Mouse (Mus musculus) testis, adult 2 months (tissue): Measurements from ENCODE around the gene Hsf4. TPM values are rescaled to one million over a fixed set of nuclear protein-coding genes. Genes with fewer than 3 reads are reported as not detected.

Experiments used
- H3K27ac ChIP-seq: fragments of 200-500 bp; 2 replicates; pipeline ENCODE4 v1.5.1; 2012; ENCODE audit warnings: low read depth, low read length; ENCODE audit not compliant: control insufficient read depth, insufficient read depth
- H3K27me3 ChIP-seq: fragments of 200-500 bp; 2 replicates; pipeline ENCODE4 v1.6.1; 2012; ENCODE audit warnings: mild to moderate bottlenecking, low read length, moderate library complexity; ENCODE audit not compliant: control insufficient read depth, insufficient read depth
- H3K36me3 ChIP-seq: fragments of 200-500 bp; 2 replicates; pipeline ENCODE4 v1.6.1; 2012; ENCODE audit warnings: mild to moderate bottlenecking, low read length; ENCODE audit not compliant: control insufficient read depth, insufficient read depth
- H3K4me1 ChIP-seq: fragments of 200-500 bp; 2 replicates; pipeline ENCODE4 v1.6.1; 2012; ENCODE audit warnings: low read length; ENCODE audit not compliant: control insufficient read depth, insufficient read depth
- H3K4me3 ChIP-seq: fragments of 200-500 bp; 2 replicates; pipeline ENCODE4 v1.5.1; 2012; ENCODE audit warnings: low read depth, mild to moderate bottlenecking, low read length, moderate library complexity, mixed read lengths; ENCODE audit not compliant: control insufficient read depth
- CTCF ChIP-seq: fragments of 200-500 bp; IDR thresholded peaks from 2 replicates; pipeline ENCODE4 v1.5.1; 2012; ENCODE audit warnings: low read depth, mild to moderate bottlenecking, inconsistent platforms, low read length, moderate library complexity; ENCODE audit not compliant: control insufficient read depth, insufficient read depth, insufficient replicate concordance
- POLR2A ChIP-seq: fragments of 200-500 bp; IDR thresholded peaks from 2 replicates; pipeline ENCODE4 v1.6.1; 2012; ENCODE audit warnings: low read depth, mild to moderate bottlenecking, inconsistent platforms, low read length, moderate library complexity; ENCODE audit not compliant: control insufficient read depth
- polyA plus RNA-seq: library from polyadenylated mRNA; depleted of rRNA; stranded (reverse); fragments of >200 nt; gene quantifications from 2 replicates; pipeline ENCODE4 v1.2.3, GENCODE M21; 2012

Gene Hsf4
- polyA plus RNA-seq, 1 experiment, result 0.09 TPM

GRCm38 (mm10) chr8:105254152-105254965, 15.2 kb upstream of the Hsf4 start:
- TF ChIP-seq CTCF (peak; percentile 54; the same call in 1 of the 2 replicates), POLR2A (no peak)
- peaks cover 3% of the 10 kb centered on the region; the same call in 1 of the 2 replicates for H3K36me3 ChIP-seq
- no peaks in the 10 kb centered on the region for H3K27me3 ChIP-seq
- H3K4me1 ChIP-seq, result peaks cover 26% of the 10 kb centered on the region
- H3K27ac ChIP-seq, result peak overlapping the region; percentile 67
- peak overlapping the region; percentile 79 for H3K4me3 ChIP-seq

DNA sequence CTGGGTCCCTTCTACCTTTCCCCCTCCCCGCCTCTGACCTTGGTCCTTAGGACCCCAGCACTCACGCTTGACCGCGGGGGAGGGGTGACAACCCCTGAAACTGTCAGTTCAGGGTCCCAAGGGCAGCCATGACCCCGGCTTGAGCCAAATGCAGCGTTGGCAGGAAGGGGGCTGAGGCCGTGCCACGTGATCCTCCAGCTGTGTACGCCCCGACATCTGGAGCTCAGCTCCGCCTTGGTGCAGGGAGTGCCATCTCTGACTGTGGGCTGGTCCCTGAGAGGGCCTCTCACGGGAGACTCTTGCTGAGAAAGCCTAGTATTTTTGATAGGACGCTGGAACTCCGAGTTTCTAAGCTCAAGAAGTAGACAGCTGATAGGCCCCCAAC, 14.6 kb upstream of the Hsf4 start, which contains the start of gene B3gnt9:
Gene B3gnt9 (minus strand): TSS at position 188 of the 385 bp plus-strand sequence.
- TF ChIP-seq POLR2A (no peak), CTCF (no peak)
- peak within 1 kb of the TSS; percentile 79 for H3K4me3 ChIP-seq
- H3K4me1 ChIP-seq, result peaks cover 29% of the 10 kb centered on the region
- H3K36me3 ChIP-seq, result no peaks in the 10 kb centered on the region
- H3K27me3 ChIP-seq, result no peaks in the 10 kb centered on the region
- H3K27ac ChIP-seq, result peak within 1 kb of the TSS; percentile 67

DNA sequence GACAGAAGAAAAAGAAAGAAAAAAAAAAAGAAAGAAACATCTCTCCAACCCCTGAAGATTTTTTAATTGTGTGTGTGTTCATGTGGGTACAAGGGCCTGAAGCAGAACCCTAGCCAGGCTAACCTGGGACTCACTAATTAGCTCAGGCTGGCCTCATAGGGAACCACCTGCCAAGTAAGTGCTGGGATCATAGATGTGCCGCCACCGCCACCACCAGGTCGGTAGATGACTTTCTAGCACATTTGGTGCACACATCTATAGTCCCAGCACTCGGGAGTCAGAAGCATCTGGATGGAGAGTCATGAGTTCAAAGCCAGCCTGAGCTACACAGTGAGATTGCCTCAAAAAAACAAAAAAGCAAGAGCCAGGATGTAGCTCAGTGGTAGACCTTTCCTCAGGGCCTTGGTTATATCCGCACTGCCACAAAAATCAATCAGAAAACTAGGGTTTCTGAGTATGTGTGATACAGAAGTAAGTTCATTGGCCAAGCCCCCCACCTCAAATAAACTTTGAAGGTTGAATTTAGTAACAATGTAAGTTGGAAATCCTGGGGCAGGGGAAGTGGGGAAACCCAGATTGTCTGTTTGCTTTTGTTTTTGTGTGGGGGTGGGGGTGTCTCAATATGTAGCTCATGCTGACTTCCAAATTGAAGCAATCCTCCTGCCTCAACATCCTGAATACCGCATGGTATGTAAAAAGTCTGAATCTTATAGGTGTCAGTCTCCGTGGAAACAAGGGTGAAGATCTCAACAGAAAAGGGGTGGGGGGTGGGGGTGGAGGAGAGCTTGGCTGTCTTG, 12.1 kb upstream of the Hsf4 start:
- TF ChIP-seq CTCF, result no peak
- no peak for TF ChIP-seq POLR2A
- no peaks in the 10 kb centered on the region for H3K27me3 ChIP-seq
- H3K27ac ChIP-seq, result no peak overlapping the region
- H3K36me3 ChIP-seq, result no peaks in the 10 kb centered on the region
- H3K4me3 ChIP-seq, result no peak overlapping the region
- H3K4me1 ChIP-seq, result peaks cover 29% of the 10 kb centered on the region

DNA sequence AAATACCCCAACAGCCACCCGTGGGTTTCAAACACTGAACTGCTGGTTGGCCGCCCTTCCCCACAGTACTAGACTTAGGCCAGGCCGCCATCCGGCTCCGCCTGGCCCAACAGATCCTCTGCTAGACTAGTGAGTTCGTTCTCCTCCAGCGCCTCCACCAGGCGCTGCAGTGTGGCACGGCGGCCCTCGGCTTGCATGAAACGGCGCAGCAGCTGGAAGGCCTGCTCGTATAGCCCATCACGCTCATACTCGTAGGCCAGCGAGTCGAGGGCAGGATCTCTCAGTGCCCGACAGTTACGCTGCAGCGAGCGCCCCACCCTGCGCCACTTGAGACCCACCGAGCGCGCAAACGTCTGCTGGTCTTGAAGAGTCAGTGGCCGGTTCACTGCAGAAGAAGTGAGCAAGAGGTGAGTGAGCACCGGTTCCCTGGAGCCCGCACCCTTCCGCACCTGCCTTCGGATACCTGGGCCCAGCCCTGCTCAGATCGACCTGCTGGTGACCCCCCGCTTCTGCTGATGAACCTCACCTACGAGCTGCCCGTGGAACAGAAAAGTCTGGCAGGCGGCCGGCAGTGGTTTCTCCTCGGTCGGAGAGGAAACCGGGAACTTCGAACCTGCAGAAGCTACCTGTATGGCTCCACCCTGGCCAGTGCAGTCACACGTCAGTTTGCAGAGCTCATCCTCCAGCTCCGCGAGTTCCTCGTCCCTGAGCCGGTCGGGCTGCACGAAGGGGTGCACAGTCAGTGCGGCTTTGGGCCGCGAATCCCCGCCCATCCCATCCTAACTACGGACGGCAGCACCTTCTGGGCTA, 10.5 kb upstream of the Hsf4 start:
- H3K4me1 ChIP-seq, result peaks cover 24% of the 10 kb centered on the region
- no peaks in the 10 kb centered on the region for H3K27me3 ChIP-seq
- no peaks in the 10 kb centered on the region for H3K36me3 ChIP-seq
- H3K4me3 ChIP-seq, result peak overlapping the region; percentile 30
- no peak for TF ChIP-seq POLR2A
- no peak for TF ChIP-seq CTCF
- no peak overlapping the region for H3K27ac ChIP-seq

GRCm38 (mm10) chr8:105259721-105260320, 9.8 kb upstream of the Hsf4 start:
- H3K4me3 ChIP-seq, result peak overlapping the region; percentile 30
- H3K4me1 ChIP-seq, result peaks cover 17% of the 10 kb centered on the region
- no peak overlapping the region for H3K27ac ChIP-seq
- no peaks in the 10 kb centered on the region for H3K27me3 ChIP-seq
- no peaks in the 10 kb centered on the region for H3K36me3 ChIP-seq
- TF ChIP-seq CTCF (peak; percentile 98), POLR2A (0 out of 2 replicates have a peak, but pooled peaks have one; percentile 19)

- Histone ChIP-seq H3K4me1 (peaks cover 14% of the 10 kb centered on the region), H3K27ac (no peak overlapping the region), H3K36me3 (no peaks in the 10 kb centered on the region), H3K4me3 (no peak overlapping the region), H3K27me3 (no peaks in the 10 kb centered on the region)
- TF ChIP-seq CTCF (no peak), POLR2A (no peak)
These were observed 9.1 kb upstream of the Hsf4 start for GRCm38 (mm10) chr8:105260371-105261099.
